Mouse (Mus musculus): ENCODE data around the gene Fbxl17.

The Fbxl17 gene

GRCm38 (mm10) chr17:63110211-63110755 lies 389.5 kb downstream of the Fbxl17 start:
- no peak for DNase-seq (ENCODE audit: low read depth, low spot score)

GRCm38 (mm10) chr17:63108035-63108434 lies 391.8 kb downstream of the Fbxl17 start:
- DNase-seq (ENCODE audit: low read depth, low spot score), result no peak

GRCm38 (mm10) chr17:63107515-63107914 lies 392.3 kb downstream of the Fbxl17 start:
- no peak for DNase-seq (ENCODE audit: low read depth, low spot score)

- no peak for DNase-seq (ENCODE audit: low read depth, low spot score)
Measured at GRCm38 (mm10) chr17:63095553-63095952, 404.3 kb downstream of the Fbxl17 start.

GRCm38 (mm10) chr17:63095017-63095416 lies 404.8 kb downstream of the Fbxl17 start:
- DNase-seq (ENCODE audit: low read depth, low spot score), result no peak

GRCm38 (mm10) chr17:63093184-63093583 lies 406.6 kb downstream of the Fbxl17 start:
- no peak for DNase-seq (ENCODE audit: low read depth, low spot score)

GRCm38 (mm10) chr17:63092774-63093173 lies 407.0 kb downstream of the Fbxl17 start:
- DNase-seq (ENCODE audit: low read depth, low spot score), result no peak

GRCm38 (mm10) chr17:63090112-63090511 lies 409.7 kb downstream of the Fbxl17 start:
- DNase-seq (ENCODE audit: low read depth, low spot score), result no peak

- DNase-seq (ENCODE audit: low read depth, low spot score), result no peak
Measured at GRCm38 (mm10) chr17:63087265-63087664, 412.6 kb downstream of the Fbxl17 start.

- no peak for DNase-seq (ENCODE audit: low read depth, low spot score)
Measured at GRCm38 (mm10) chr17:63086526-63086925, 413.3 kb downstream of the Fbxl17 start.

GRCm38 (mm10) chr17:63085227-63085626 lies 414.6 kb downstream of the Fbxl17 start:
- no peak for DNase-seq (ENCODE audit: low read depth, low spot score)

- no peak for DNase-seq (ENCODE audit: low read depth, low spot score)
Measured at GRCm38 (mm10) chr17:63079087-63079486, 420.7 kb downstream of the Fbxl17 start.

- no peak for DNase-seq (ENCODE audit: low read depth, low spot score)
Measured at GRCm38 (mm10) chr17:63077509-63077908, 422.3 kb downstream of the Fbxl17 start.

GRCm38 (mm10) chr17:63076661-63077060 lies 423.2 kb downstream of the Fbxl17 start:
- no peak for DNase-seq (ENCODE audit: low read depth, low spot score)

- no peak for DNase-seq (ENCODE audit: low read depth, low spot score)
Measured at GRCm38 (mm10) chr17:63076037-63076426, 423.8 kb downstream of the Fbxl17 start.

GRCm38 (mm10) chr17:63075091-63076036 lies 424.5 kb downstream of the Fbxl17 start:
- no peak for DNase-seq (ENCODE audit: low read depth, low spot score)

- no peak for DNase-seq (ENCODE audit: low read depth, low spot score)
Measured at GRCm38 (mm10) chr17:63073342-63073741, 426.5 kb downstream of the Fbxl17 start.

- no peak for DNase-seq (ENCODE audit: low read depth, low spot score)
Measured at GRCm38 (mm10) chr17:63071134-63071923, 428.5 kb downstream of the Fbxl17 start.

- no peak for DNase-seq (ENCODE audit: low read depth, low spot score)
Measured at GRCm38 (mm10) chr17:63070161-63070761, 429.6 kb downstream of the Fbxl17 start.

GRCm38 (mm10) chr17:63062785-63063184 lies 437.0 kb downstream of the Fbxl17 start:
- no peak for DNase-seq (ENCODE audit: low read depth, low spot score)

GRCm38 (mm10) chr17:63061786-63062185 lies 438.0 kb downstream of the Fbxl17 start:
- DNase-seq (ENCODE audit: low read depth, low spot score), result no peak

GRCm38 (mm10) chr17:63060814-63061213 lies 439.0 kb downstream of the Fbxl17 start:
- DNase-seq (ENCODE audit: low read depth, low spot score), result no peak
